Mouse (Mus musculus) hindbrain, embryonic 15.5 days (tissue): ENCODE measurements around the gene Actl6a. TPM values are rescaled to one million over a fixed set of nuclear protein-coding genes. Genes with fewer than 3 reads are reported as not detected.

Experiments
- ATAC-seq: fragments of 200-750 bp; cut with Nextera tagmentation; 2 replicates; pipeline ENCODE4 v1.8.0; 2017; ENCODE audit warnings: low read depth, moderate number of reproducible peaks, moderate TSS enrichment; ENCODE audit not compliant: low FRiP score
- H3K27ac ChIP-seq: fragments of 300-500 bp; sonication (generic); replicated peaks from 2 replicates; pipeline ENCODE4 v1.5.1; 2015; ENCODE audit warnings: mild to moderate bottlenecking, inconsistent platforms
- H3K27me3 ChIP-seq: fragments of 300-500 bp; sonication (generic); 2 replicates; pipeline ENCODE4 v1.6.1; 2015; ENCODE audit warnings: control low read depth, inconsistent platforms
- H3K36me3 ChIP-seq: fragments of 300-500 bp; sonication (generic); 2 replicates; pipeline ENCODE4 v1.6.1; 2015; ENCODE audit warnings: control low read depth, inconsistent platforms
- H3K4me1 ChIP-seq: fragments of 300-500 bp; sonication (generic); replicated peaks from 2 replicates; pipeline ENCODE4 v1.6.1; 2015; ENCODE audit warnings: control low read depth, inconsistent platforms
- H3K4me2 ChIP-seq: fragments of 300-500 bp; sonication (generic); 2 replicates; pipeline ENCODE4 v1.6.1; 2015; ENCODE audit warnings: moderate library complexity, mild to moderate bottlenecking, inconsistent platforms
- H3K4me3 ChIP-seq: fragments of 300-500 bp; sonication (generic); 2 replicates; pipeline ENCODE4 v1.5.1; 2015; ENCODE audit warnings: mild to moderate bottlenecking, inconsistent platforms
- H3K9ac ChIP-seq: fragments of 300-500 bp; sonication (generic); 2 replicates; pipeline ENCODE4 v1.6.1; 2015; ENCODE audit warnings: inconsistent platforms
- H3K9me3 ChIP-seq: fragments of 300-500 bp; sonication (generic); 2 replicates; pipeline ENCODE4 v1.6.1; 2016; ENCODE audit warnings: control low read depth, inconsistent platforms
- WGBS: fragments of 180-500 bp; shearing (Covaris S2); methylation state at CpG from one replicate; pipeline ENCODE4 v1.1.7; 2015; 5-methylcytosine and 5-hydroxymethylcytosine counted together
- polyA plus RNA-seq: library from polyadenylated mRNA; unstranded; fragments of >200 nt; fragmentation: Nextera tagmentation; extraction: Ambion mirVana; gene quantifications from 2 replicates; pipeline ENCODE4 v1.2.1, GENCODE M21; 2015

Gene Actl6a
- polyA plus RNA-seq, 1 experiment from 2014 or later = 63.2 TPM

DNA sequence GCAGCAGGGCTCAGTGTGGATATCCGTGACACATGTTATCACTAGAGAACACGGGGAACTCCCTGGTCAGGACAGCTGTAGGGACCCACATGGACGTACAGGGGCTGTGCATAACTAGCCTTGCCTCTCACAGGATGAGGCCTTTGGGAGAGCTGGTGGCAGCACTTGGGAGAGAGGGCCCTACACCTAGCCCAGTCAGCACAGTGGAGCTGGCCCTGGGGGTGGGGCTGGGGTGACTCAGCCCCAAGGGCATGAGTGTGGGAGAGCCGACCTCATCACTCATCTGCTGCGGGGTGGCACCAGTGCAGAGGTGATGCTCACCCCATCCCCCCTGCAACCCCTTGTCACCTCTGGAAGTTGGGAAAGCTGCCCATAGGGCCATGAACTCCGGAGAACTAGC is 29.7 kb upstream of the Actl6a start:
- Histone ChIP-seq H3K9me3 (no peaks in the 10 kb centered on the region), H3K27me3 (no peaks in the 10 kb centered on the region), H3K4me1 (no peaks in the 10 kb centered on the region), H3K4me3 (no peak overlapping the region), H3K27ac (no peak overlapping the region), H3K9ac (no peak overlapping the region), H3K36me3 (no peaks in the 10 kb centered on the region), H3K4me2 (no peak overlapping the region)
- ATAC-seq = no peak
- 90% methylated on average over 6 of the region's 6 CpGs for WGBS

GRCm38 (mm10) chr3:32682910-32683531 is 23.1 kb upstream of the Actl6a start:
- no peak for ATAC-seq
- Histone ChIP-seq H3K27ac (no peak overlapping the region), H3K9ac (no peak overlapping the region), H3K36me3 (no peaks in the 10 kb centered on the region), H3K4me1 (no peaks in the 10 kb centered on the region), H3K27me3 (no peaks in the 10 kb centered on the region), H3K9me3 (no peaks in the 10 kb centered on the region), H3K4me3 (no peak overlapping the region), H3K4me2 (no peak overlapping the region)
- 83% methylated on average over 12 of the region's 12 CpGs for WGBS

- whole genome bisulfite sequencing = 83% methylated on average over 3 of the region's 3 CpGs
- Histone ChIP-seq H3K27ac (no peak overlapping the region), H3K36me3 (no peaks in the 10 kb centered on the region), H3K27me3 (no peaks in the 10 kb centered on the region), H3K4me1 (no peaks in the 10 kb centered on the region), H3K9me3 (no peaks in the 10 kb centered on the region), H3K9ac (no peak overlapping the region), H3K4me2 (no peak overlapping the region), H3K4me3 (no peak overlapping the region)
- ATAC-seq = no peak
Observed at GRCm38 (mm10) chr3:32684631-32685030, 21.5 kb upstream of the Actl6a start.

DNA sequence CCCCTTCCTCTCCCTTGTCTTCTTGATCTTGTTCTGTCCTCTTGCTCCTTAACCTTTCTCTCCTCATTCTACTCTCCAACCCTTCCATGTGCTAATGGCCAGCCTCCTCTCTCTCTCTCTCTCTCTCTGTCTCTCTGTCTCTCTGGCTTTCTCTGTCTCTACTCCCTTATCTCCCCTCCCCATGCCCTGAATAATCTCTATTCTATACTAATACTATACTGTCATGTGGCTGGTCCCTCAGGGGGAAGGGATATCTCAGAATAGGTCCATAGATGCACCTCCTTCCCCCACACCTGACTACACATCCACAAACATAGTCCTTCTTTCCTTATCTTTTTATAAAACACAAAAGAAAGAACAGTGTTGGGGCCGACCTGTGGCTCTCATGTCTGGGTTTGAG is 19.6 kb upstream of the Actl6a start:
- H3K4me1 ChIP-seq = no peaks in the 10 kb centered on the region
- H3K9ac ChIP-seq = no peak overlapping the region
- WGBS = 68% methylated on average over 1 of the region's 1 CpGs
- no peak overlapping the region for H3K4me2 ChIP-seq
- no peaks in the 10 kb centered on the region for H3K27me3 ChIP-seq
- H3K36me3 ChIP-seq = no peaks in the 10 kb centered on the region
- ATAC-seq = no peak
- no peaks in the 10 kb centered on the region for H3K9me3 ChIP-seq
- H3K27ac ChIP-seq = no peak overlapping the region
- H3K4me3 ChIP-seq = no peak overlapping the region

GRCm38 (mm10) chr3:32687156-32687555 is 18.9 kb upstream of the Actl6a start:
- H3K36me3 ChIP-seq = no peaks in the 10 kb centered on the region

GRCm38 (mm10) chr3:32689567-32689999 is 16.5 kb upstream of the Actl6a start:
- H3K36me3 ChIP-seq = no peaks in the 10 kb centered on the region
- H3K9me3 ChIP-seq = no peaks in the 10 kb centered on the region
- ATAC-seq = no peak
- no peaks in the 10 kb centered on the region for H3K27me3 ChIP-seq
- no peak overlapping the region for H3K9ac ChIP-seq
- no peak overlapping the region for H3K4me2 ChIP-seq
- WGBS = 89% methylated on average over 9 of the region's 9 CpGs
- H3K4me1 ChIP-seq = no peaks in the 10 kb centered on the region
- H3K27ac ChIP-seq = no peak overlapping the region
- H3K4me3 ChIP-seq = no peak overlapping the region

More at GRCm38 (mm10) chr3:32687156-32687555, 18.9 kb upstream of the Actl6a start:
- Histone ChIP-seq H3K9me3 (no peaks in the 10 kb centered on the region), H3K4me1 (no peaks in the 10 kb centered on the region), H3K27me3 (no peaks in the 10 kb centered on the region), H3K4me3 (no peak overlapping the region), H3K9ac (no peak overlapping the region), H3K27ac (no peak overlapping the region), H3K4me2 (no peak overlapping the region)
- no peak for ATAC-seq
- 75% methylated on average over 4 of the region's 4 CpGs for WGBS

DNA sequence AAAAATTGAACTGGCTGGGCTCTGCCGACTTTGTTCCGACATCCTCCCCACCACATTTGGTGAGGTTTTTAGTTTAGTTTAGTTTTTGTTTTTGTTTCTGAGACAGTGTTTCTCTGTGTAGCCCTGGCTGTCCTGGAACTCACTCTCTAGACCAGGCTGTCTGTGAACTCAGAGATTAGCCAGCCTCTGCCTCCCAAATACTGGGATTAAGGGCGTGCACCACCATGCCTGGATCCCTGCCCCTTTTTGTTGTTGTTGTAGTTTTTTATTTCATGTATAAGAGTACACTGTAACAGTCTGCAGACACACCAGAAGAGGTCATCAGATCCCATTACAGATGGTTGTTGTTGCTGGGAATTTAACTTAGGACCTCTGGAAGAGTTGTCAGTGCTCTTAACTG is 16.1 kb upstream of the Actl6a start:
- Histone ChIP-seq H3K9ac (no peak overlapping the region), H3K9me3 (no peaks in the 10 kb centered on the region), H3K4me3 (no peak overlapping the region), H3K36me3 (no peaks in the 10 kb centered on the region), H3K27me3 (no peaks in the 10 kb centered on the region), H3K4me2 (no peak overlapping the region), H3K4me1 (no peaks in the 10 kb centered on the region), H3K27ac (no peak overlapping the region)
- ATAC-seq = no peak
- 91% methylated on average over 3 of the region's 3 CpGs for WGBS

DNA sequence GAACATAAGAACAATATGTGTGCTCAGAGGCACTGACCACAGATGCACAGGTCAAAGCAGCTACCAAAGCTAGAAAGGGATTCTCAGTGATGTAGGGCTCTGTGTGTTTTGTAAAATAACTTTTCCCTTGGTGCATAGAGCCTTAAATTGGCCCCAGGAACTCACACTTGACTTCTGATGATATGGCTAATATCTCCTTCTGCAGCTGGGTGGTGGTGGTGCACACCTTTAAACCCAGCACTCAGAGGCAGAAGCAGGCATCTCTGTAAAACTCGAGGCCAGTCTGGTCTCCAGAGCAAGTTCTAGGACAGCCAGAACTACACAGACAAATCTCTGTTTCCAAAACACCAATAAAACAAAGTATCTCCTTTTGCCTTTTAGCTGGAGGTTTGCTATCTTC is 15.2 kb upstream of the Actl6a start:
- H3K27me3 ChIP-seq = no peaks in the 10 kb centered on the region
- no peak overlapping the region for H3K4me3 ChIP-seq
- no peak for ATAC-seq
- H3K4me1 ChIP-seq = no peaks in the 10 kb centered on the region
- 54% methylated on average over 1 of the region's 1 CpGs for WGBS
- H3K36me3 ChIP-seq = no peaks in the 10 kb centered on the region
- H3K4me2 ChIP-seq = no peak overlapping the region
- H3K9ac ChIP-seq = no peak overlapping the region
- no peak overlapping the region for H3K27ac ChIP-seq
- H3K9me3 ChIP-seq = no peaks in the 10 kb centered on the region

GRCm38 (mm10) chr3:32691841-32692240 is 14.3 kb upstream of the Actl6a start:
- Histone ChIP-seq H3K4me1 (no peaks in the 10 kb centered on the region), H3K36me3 (no peaks in the 10 kb centered on the region), H3K9me3 (no peaks in the 10 kb centered on the region), H3K27me3 (no peaks in the 10 kb centered on the region), H3K9ac (no peak overlapping the region), H3K27ac (no peak overlapping the region), H3K4me2 (no peak overlapping the region), H3K4me3 (no peak overlapping the region)
- ATAC-seq = no peak
- WGBS = 86% methylated on average over 5 of the region's 5 CpGs

DNA sequence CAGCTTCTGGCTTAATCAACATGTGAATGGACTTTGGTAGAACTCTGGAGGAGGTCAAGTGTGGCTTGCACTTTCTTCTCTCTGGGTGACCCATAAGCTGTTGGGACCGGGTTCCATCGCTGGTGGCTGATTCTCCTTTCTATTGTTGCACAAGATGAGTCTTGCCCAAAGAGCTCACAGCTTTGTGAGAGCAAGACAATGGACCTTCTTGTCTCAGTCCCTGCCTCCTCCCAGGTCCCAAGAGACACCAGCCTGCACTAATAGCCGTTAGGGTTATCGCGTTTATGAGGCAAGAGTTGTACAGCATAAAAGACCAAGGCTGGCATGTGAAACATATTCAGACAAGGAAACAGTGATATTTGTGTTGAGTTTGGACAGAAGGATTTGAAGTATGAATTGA is 11.9 kb upstream of the Actl6a start:
- Histone ChIP-seq H3K4me2 (no peak overlapping the region), H3K36me3 (no peaks in the 10 kb centered on the region), H3K27ac (no peak overlapping the region), H3K9ac (no peak overlapping the region), H3K9me3 (no peaks in the 10 kb centered on the region), H3K4me1 (no peaks in the 10 kb centered on the region), H3K4me3 (no peak overlapping the region), H3K27me3 (no peaks in the 10 kb centered on the region)
- no peak for ATAC-seq
- WGBS = 52% methylated on average over 5 of the region's 5 CpGs

DNA sequence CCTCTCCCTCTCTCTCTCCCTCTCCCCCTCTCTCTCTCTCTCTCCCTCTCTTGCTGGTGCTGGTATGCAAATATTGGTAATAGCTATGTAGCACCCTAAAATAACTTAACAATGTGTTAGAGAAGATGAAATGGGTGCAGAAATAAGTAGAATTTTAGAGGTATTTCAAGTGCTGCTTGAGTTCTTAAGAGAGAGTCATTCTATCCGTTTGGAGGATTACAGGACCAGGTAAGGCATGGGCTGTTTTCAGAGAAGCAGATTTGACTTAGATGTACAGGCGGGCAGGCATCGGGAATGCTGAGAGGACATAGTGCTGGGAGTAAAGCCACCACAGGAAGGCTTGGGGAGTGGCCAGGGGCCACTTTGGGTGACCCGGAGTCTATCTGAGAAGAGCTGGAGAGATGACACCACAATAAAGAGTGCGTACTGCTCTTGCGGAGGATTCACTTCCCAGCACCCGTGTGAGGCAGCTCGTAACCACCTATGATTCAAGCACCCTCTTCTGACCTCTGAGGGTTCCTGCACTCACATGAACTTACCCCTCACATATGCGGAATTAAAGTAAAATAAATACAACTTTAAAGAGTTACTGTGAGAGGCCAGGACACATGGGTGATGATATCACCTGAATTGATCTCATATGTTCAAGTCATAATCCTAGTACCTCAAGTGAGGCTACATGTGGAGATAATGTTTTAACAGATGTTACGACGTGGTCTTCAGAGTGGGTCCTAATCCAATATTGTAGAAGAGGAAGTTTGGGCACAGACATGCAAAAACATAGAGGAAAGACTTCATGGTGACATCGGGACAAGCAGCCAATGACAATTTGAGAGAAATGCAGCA is 11.1 kb upstream of the Actl6a start:
- H3K27ac ChIP-seq = no peak overlapping the region
- no peak overlapping the region for H3K4me3 ChIP-seq
- ATAC-seq = no peak
- WGBS = 78% methylated on average over 12 of the region's 12 CpGs
- no peaks in the 10 kb centered on the region for H3K4me1 ChIP-seq
- H3K4me2 ChIP-seq = no peak overlapping the region
- no peaks in the 10 kb centered on the region for H3K36me3 ChIP-seq
- H3K9me3 ChIP-seq = no peaks in the 10 kb centered on the region
- no peaks in the 10 kb centered on the region for H3K27me3 ChIP-seq
- no peak overlapping the region for H3K9ac ChIP-seq

GRCm38 (mm10) chr3:32695583-32695980 is 10.5 kb upstream of the Actl6a start:
- no peak overlapping the region for H3K4me2 ChIP-seq
- H3K9ac ChIP-seq = no peak overlapping the region
- no peak for ATAC-seq
- H3K36me3 ChIP-seq = no peaks in the 10 kb centered on the region
- H3K4me1 ChIP-seq = no peaks in the 10 kb centered on the region
- no peaks in the 10 kb centered on the region for H3K9me3 ChIP-seq
- H3K4me3 ChIP-seq = no peak overlapping the region
- WGBS = 83% methylated on average over 4 of the region's 4 CpGs
- H3K27ac ChIP-seq = no peak overlapping the region
- no peaks in the 10 kb centered on the region for H3K27me3 ChIP-seq
